Mouse (Mus musculus): Measurements from ENCODE around the gene Adh6b.

DNA sequence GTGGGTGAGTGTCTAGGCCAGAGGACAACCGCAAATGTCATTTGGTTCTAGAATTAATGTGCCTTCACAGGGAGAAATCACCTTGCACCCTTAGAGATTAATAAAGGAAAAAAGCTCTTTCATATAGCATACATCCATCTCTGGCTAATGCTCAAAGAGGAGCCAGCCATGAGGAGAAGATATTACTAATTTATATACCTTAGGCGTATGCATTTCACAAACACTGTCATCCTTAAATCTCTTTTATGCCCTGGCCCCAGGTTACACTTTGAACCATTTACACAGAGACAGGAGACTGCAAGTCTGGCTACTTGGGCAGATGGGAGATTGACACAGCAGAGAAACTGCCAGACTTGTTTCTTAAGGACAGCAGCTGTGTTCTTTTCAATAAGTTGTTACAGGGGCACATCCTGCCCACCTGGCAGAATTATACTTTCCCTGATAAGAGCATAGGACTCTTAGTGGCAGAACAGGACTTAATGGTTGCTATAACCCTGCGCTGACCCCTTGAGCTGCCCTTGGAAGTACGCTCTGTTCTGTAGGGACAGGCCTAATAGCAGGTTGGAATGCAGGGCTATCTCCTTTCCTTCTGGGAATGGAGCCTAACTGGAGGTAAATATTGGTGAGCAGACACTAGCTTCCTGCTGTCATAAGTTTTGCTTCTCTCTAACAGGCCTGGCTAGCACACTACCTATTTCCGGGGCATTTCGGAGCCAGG lies 37.6 kb upstream of the Adh6b start:
- no peak for TF ChIP-seq CTCF (IDR thresholded peaks at IDR 0.05; ENCODE audit: control insufficient read depth, insufficient read depth, low read length)
- no peak for TF ChIP-seq POLR2A (IDR thresholded peaks at IDR 0.05; ENCODE audit: borderline replicate concordance, control insufficient read depth, low read depth, low read length)

Data from bone marrow, adult 2 months (tissue).